Mouse (Mus musculus): ENCODE data around the gene Vamp1. TPM values are rescaled to one million over a fixed set of nuclear protein-coding genes. Genes with fewer than 3 reads are reported as not detected.
"Not testable (repeated sequence)": the region's sequence is repeated elsewhere in the genome, so short reads cannot be mapped to it uniquely, and the experiment has no call there.

Gene Vamp1
- polyA plus RNA-seq, 1 experiment from 2014 or later = 7.5 TPM

DNA sequence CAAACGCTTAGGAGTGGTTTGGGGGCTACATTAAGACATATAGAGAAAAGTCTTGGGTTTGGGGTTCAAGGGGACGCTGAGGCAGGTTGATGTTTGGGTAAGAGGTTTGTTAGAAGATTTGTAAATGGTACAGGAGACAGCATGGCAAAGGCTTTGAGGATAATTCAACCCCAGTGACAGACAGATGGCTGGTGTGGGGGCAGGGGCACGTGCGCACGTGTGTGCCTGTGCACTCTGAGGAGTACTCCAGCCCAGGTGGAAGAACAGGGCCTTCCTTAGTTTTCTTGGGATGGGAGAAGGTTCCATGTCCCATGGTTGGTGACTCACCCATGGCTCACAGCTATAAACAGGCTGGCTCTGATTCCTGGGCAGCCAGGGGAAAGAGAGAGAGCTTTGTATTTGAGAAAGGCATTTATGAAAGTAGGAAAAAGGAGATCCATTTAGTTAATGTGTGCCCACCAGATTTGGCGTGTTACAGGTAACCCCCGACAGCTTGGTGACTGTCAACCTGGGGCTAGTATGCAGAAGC lies 40.2 kb downstream of the Vamp1 start:
- H3K9ac ChIP-seq (replicated peaks; ENCODE audit: low read length) = no peak overlapping the region
- no peak overlapping the region for H3K4me2 ChIP-seq (replicated peaks; ENCODE audit: low read depth, low read length)
- WGBS = 80% methylated on average over 7 of the region's 7 CpGs
- H3K4me3 ChIP-seq (ENCODE audit: low read length) = no peak overlapping the region
- H3K4me1 ChIP-seq (ENCODE audit: insufficient read depth, low read length) = no peaks in the 10 kb centered on the region
- 0 out of 2 replicates have a peak, but pooled peaks cover 3% of the 10 kb centered on the region for H3K9me3 ChIP-seq (ENCODE audit: low read length)
- H3K27ac ChIP-seq (ENCODE audit: low read length) = no peak overlapping the region
- no peaks in the 10 kb centered on the region for H3K36me3 ChIP-seq (ENCODE audit: insufficient read depth, low read length)
- H3K27me3 ChIP-seq (ENCODE audit: insufficient read depth, low read length) = no peaks in the 10 kb centered on the region
- ATAC-seq (ENCODE audit: low FRiP score, low TSS enrichment) = no peak

DNA sequence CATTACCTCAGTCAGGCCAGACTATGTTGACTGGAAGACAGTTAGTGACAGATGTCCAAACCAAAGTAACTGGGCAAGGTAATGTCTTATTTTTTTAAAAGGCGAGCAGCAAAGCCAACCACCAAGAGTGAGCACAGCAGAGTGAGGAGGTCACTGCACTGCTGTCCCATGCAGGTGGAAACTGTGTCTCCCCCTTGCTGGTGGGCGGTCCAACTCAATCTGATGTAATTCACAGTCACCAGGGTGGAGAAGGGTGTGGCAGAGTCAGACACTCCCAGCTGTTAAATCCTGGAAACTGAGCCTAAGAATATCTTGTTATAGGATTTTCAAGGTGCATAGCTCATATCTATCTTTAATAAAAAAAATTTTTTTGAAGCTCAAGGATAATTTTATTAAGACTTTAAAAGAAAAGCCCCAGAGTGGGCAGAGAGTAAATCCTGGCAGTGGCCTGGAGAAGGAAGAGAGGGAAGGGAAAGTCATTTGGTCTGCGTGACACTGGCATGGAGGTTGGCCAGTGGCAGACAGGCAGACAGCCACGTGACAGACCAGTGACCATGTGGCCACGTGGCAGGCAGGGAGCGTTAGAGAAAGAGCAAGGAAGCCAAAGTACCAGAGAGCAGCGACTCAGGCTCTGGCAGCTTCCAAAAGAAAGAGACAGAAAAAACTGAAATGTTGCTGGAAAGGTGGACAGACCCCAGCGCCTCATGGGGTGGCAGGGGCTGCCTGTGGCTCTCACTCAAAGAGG lies 41.0 kb downstream of the Vamp1 start:
- no peak overlapping the region for H3K4me3 ChIP-seq (ENCODE audit: low read length)
- H3K9me3 ChIP-seq (ENCODE audit: low read length) = 0 out of 2 replicates have a peak, but pooled peaks cover 3% of the 10 kb centered on the region
- H3K36me3 ChIP-seq (ENCODE audit: insufficient read depth, low read length) = no peaks in the 10 kb centered on the region
- H3K9ac ChIP-seq (replicated peaks; ENCODE audit: low read length) = no peak overlapping the region
- no peak overlapping the region for H3K4me2 ChIP-seq (replicated peaks; ENCODE audit: low read depth, low read length)
- ATAC-seq (ENCODE audit: low FRiP score, low TSS enrichment) = no peak
- no peak overlapping the region for H3K27ac ChIP-seq (ENCODE audit: low read length)
- no peaks in the 10 kb centered on the region for H3K4me1 ChIP-seq (ENCODE audit: insufficient read depth, low read length)
- no peaks in the 10 kb centered on the region for H3K27me3 ChIP-seq (ENCODE audit: insufficient read depth, low read length)
- WGBS = 73% methylated on average over 8 of the region's 8 CpGs

DNA sequence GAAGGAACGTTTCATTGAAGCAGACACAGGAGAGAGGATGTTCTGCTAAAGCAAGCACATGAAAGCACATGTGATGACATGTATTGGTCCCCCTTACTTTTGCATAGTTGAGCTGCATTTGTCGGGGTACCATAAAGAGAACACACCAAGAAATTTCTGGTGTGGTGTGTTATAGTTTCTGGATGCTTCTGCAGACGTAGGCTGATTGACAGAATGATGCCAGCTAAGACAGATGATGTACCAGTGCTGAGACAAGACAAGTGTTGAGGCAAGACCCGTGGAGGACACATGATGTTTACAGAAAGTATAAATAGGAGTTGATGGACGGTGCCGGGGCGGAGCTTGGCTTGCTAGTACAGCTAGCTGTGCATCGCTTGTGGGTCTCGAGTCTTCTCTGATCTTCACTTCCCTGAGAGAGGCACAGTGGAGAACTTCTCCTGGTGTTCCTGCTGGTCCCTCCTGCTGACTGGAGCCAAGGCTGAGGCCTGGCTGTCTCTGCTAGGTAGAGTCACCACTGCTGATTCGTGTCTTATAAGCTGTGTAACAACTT lies 44.7 kb downstream of the Vamp1 start:
- H3K4me2 ChIP-seq (replicated peaks; ENCODE audit: low read depth, low read length) = no peak overlapping the region
- no peak overlapping the region for H3K4me3 ChIP-seq (ENCODE audit: low read length)
- no peak overlapping the region for H3K9ac ChIP-seq (replicated peaks; ENCODE audit: low read length)
- H3K9me3 ChIP-seq (ENCODE audit: low read length) = no peaks in the 10 kb centered on the region
- H3K27me3 ChIP-seq (ENCODE audit: insufficient read depth, low read length) = no peaks in the 10 kb centered on the region
- WGBS = 85% methylated on average over 10 of the region's 10 CpGs
- H3K27ac ChIP-seq (ENCODE audit: low read length) = no peak overlapping the region
- no peaks in the 10 kb centered on the region for H3K4me1 ChIP-seq (ENCODE audit: insufficient read depth, low read length)
- ATAC-seq (ENCODE audit: low FRiP score, low TSS enrichment) = no peak
- no peaks in the 10 kb centered on the region for H3K36me3 ChIP-seq (ENCODE audit: insufficient read depth, low read length)

DNA sequence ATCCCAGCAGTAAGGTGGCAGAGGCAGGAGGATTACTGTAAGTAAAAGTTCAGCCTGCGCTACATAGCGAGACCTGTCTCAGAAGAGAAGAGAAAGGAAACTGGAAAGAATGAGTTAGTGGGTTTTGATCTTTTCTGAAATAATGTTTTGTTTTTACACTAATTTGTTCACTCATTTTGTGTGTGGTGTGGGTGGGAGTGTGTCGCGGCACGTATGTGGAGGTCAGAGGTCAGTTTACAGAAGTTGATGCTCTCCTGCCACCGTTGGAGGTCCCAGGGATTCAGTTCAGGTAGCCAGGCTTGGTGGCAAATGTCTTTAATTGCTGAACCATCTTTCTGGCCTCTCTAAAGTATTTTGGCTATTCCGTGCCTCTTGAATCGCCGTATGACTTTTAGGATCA lies 48.9 kb downstream of the Vamp1 start:
- Histone ChIP-seq H3K27me3 (ENCODE audit: insufficient read depth, low read length) (no peaks in the 10 kb centered on the region), H3K27ac (ENCODE audit: low read length) (no peak overlapping the region), H3K4me1 (ENCODE audit: insufficient read depth, low read length) (no peaks in the 10 kb centered on the region), H3K36me3 (ENCODE audit: insufficient read depth, low read length) (no peaks in the 10 kb centered on the region), H3K4me2 (replicated peaks; ENCODE audit: low read depth, low read length) (no peak overlapping the region), H3K9me3 (ENCODE audit: low read length) (no peaks in the 10 kb centered on the region), H3K9ac (replicated peaks; ENCODE audit: low read length) (no peak overlapping the region), H3K4me3 (ENCODE audit: low read length) (no peak overlapping the region)
- WGBS = 79% methylated on average over 9 of the region's 9 CpGs
- no peak for ATAC-seq (ENCODE audit: low FRiP score, low TSS enrichment)

DNA sequence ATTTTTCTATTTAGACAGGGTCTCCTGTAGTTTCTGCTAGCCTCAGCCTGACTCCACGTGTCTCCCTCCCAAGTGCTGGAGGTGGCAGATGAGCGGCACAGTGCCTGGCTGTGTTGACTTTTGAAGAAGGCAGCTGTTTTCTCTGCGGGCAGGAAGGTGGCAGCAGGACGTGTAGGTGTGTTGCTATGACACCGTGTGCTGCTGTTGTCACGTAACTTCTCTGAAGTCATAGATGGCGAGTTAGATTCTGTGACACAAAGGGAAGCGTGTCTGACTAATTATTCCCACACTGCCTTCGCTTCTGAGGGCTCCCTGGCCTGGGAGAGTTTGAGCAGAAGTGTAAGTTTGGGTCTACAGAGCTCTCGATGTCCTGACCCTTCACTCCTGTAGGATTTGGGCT lies 49.9 kb downstream of the Vamp1 start:
- Histone ChIP-seq H3K4me2 (replicated peaks; ENCODE audit: low read depth, low read length) (no peak overlapping the region), H3K4me1 (ENCODE audit: insufficient read depth, low read length) (no peaks in the 10 kb centered on the region), H3K27ac (ENCODE audit: low read length) (no peak overlapping the region), H3K4me3 (ENCODE audit: low read length) (no peak overlapping the region), H3K9ac (replicated peaks; ENCODE audit: low read length) (no peak overlapping the region), H3K27me3 (ENCODE audit: insufficient read depth, low read length) (no peaks in the 10 kb centered on the region; the same call in 1 of the 2 replicates), H3K36me3 (ENCODE audit: insufficient read depth, low read length) (no peaks in the 10 kb centered on the region), H3K9me3 (ENCODE audit: low read length) (no peaks in the 10 kb centered on the region)
- no peak for ATAC-seq (ENCODE audit: low FRiP score, low TSS enrichment)
- WGBS = 39% methylated on average over 10 of the region's 10 CpGs

DNA sequence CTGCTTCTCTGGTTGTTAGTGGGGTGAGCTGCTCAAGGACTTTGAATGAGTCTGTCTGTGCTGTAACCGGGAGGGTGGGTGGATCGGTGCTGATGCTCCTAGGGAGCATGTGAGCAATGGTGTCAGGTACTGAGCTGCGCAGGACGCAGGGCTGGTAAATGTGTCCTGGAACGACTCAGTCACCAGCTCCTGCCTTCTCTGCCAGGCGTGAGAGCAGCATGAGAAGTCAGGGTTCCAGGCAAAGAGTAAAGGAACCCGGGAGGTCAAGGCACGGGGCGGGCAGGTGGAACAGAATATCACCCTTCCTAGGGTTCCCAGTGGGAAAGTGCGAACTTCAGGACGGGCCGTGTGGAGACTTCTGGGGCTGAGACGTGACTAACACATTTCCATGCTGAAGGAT lies 50.7 kb downstream of the Vamp1 start:
- no peak overlapping the region for H3K4me3 ChIP-seq (ENCODE audit: low read length)
- no peaks in the 10 kb centered on the region for H3K36me3 ChIP-seq (ENCODE audit: insufficient read depth, low read length)
- H3K27me3 ChIP-seq (ENCODE audit: insufficient read depth, low read length) = no peaks in the 10 kb centered on the region; the same call in 1 of the 2 replicates
- no peak overlapping the region for H3K27ac ChIP-seq (ENCODE audit: low read length)
- ATAC-seq (ENCODE audit: low FRiP score, low TSS enrichment) = no peak
- 67% methylated on average over 13 of the region's 13 CpGs for WGBS
- H3K4me1 ChIP-seq (ENCODE audit: insufficient read depth, low read length) = no peaks in the 10 kb centered on the region
- no peak overlapping the region for H3K4me2 ChIP-seq (replicated peaks; ENCODE audit: low read depth, low read length)
- H3K9ac ChIP-seq (replicated peaks; ENCODE audit: low read length) = no peak overlapping the region
- H3K9me3 ChIP-seq (ENCODE audit: low read length) = no peaks in the 10 kb centered on the region

DNA sequence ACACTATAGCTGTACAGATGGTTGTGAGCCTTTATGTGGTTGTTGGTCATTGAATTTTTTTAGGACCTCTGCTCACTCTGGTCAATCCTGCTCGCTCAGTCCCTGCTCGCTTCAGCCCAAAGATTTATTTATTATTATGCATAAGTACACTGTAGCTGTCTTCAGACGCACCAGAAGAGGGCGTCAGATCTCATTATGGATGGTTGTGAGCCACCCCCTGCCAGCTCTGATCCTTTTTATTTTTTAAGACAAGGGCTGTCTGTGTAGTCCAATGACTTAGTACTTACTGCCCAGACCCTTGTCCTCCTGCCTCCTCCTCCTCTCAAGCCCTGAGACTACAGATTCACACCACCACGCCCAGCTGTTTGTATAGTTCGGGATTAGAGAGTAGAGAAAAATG lies 51.2 kb downstream of the Vamp1 start:
- not testable (repeated sequence) for H3K4me1 ChIP-seq (ENCODE audit: insufficient read depth, low read length); H3K4me3 ChIP-seq (ENCODE audit: low read length); H3K36me3 ChIP-seq (ENCODE audit: insufficient read depth, low read length); H3K4me2 ChIP-seq (replicated peaks; ENCODE audit: low read depth, low read length); H3K27me3 ChIP-seq (ENCODE audit: insufficient read depth, low read length); H3K27ac ChIP-seq (ENCODE audit: low read length); H3K9ac ChIP-seq (replicated peaks; ENCODE audit: low read length); ATAC-seq (ENCODE audit: low FRiP score, low TSS enrichment); H3K9me3 ChIP-seq (ENCODE audit: low read length)
- 78% methylated on average over 6 of the region's 6 CpGs for WGBS

DNA sequence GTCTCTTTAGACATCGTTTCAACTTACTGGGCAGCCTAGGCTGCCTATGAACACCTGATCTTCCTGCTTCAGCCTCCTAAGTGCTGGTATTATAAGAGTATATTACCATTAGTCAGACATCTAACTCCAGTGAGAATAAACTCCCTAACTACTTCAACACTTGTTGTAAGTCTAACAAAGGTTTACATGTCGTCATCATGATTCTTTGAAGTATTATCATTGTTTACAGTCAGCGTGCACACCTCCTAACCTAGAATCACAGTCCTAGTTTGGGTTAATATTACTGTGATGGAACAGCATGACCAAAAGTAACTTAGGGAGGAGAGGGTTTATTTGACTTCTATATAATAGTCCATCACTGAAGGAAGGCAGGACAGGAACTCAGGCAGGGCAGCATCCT lies 52.1 kb downstream of the Vamp1 start:
- Histone ChIP-seq H3K36me3 (ENCODE audit: insufficient read depth, low read length) (no peaks in the 10 kb centered on the region), H3K9me3 (ENCODE audit: low read length) (no peaks in the 10 kb centered on the region), H3K4me3 (ENCODE audit: low read length) (no peak overlapping the region), H3K4me2 (replicated peaks; ENCODE audit: low read depth, low read length) (no peak overlapping the region), H3K9ac (replicated peaks; ENCODE audit: low read length) (no peak overlapping the region), H3K27me3 (ENCODE audit: insufficient read depth, low read length) (no peaks in the 10 kb centered on the region; the same call in 1 of the 2 replicates), H3K27ac (ENCODE audit: low read length) (no peak overlapping the region), H3K4me1 (ENCODE audit: insufficient read depth, low read length) (peaks cover 3% of the 10 kb centered on the region; the same call in 1 of the 2 replicates)
- no peak for ATAC-seq (ENCODE audit: low FRiP score, low TSS enrichment)
- 81% methylated on average over 3 of the region's 3 CpGs for whole genome bisulfite sequencing

DNA sequence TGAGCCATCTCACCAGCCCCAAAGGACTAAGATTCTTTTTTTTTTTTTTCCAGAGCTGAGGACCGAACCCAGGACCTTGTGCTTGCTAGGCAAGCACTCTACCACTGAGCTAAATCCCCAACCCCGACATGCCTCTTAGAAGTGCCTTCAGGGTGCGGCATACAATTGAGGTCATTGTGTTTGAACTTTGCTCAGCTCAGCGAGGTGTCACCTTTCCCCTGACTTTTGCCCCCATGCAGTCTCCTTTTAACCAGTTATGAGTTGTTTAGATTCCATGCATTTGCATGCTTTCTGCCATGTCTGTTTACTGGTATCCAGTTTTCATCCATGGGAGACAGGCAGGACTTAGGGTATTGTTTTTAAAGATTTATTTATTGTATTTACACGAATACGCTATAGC lies 53.4 kb downstream of the Vamp1 start:
- Histone ChIP-seq H3K4me2 (replicated peaks; ENCODE audit: low read depth, low read length) (no peak overlapping the region), H3K36me3 (ENCODE audit: insufficient read depth, low read length) (no peaks in the 10 kb centered on the region), H3K4me3 (ENCODE audit: low read length) (no peak overlapping the region), H3K27ac (ENCODE audit: low read length) (no peak overlapping the region), H3K4me1 (ENCODE audit: insufficient read depth, low read length) (peaks cover 3% of the 10 kb centered on the region; the same call in 1 of the 2 replicates), H3K9me3 (ENCODE audit: low read length) (no peaks in the 10 kb centered on the region), H3K9ac (replicated peaks; ENCODE audit: low read length) (no peak overlapping the region), H3K27me3 (ENCODE audit: insufficient read depth, low read length) (no peaks in the 10 kb centered on the region; the same call in 1 of the 2 replicates)
- WGBS = 49% methylated on average over 6 of the region's 6 CpGs
- ATAC-seq (ENCODE audit: low FRiP score, low TSS enrichment) = no peak
